Mouse (Mus musculus) thymus, postnatal 10 days (tissue): Measurements from ENCODE around the gene Olfr1441.
A peak's percentile ranks its signal among the peaks of the same experiment; 100 is the strongest.

Experiments used
- DNase-seq, 2 experiments: peaks; one replicate each; pipeline ENCODE4 v3.0.0; 2021; ENCODE audit warnings: low spot score in 2 of 2

Gene Olfr1441

DNA sequence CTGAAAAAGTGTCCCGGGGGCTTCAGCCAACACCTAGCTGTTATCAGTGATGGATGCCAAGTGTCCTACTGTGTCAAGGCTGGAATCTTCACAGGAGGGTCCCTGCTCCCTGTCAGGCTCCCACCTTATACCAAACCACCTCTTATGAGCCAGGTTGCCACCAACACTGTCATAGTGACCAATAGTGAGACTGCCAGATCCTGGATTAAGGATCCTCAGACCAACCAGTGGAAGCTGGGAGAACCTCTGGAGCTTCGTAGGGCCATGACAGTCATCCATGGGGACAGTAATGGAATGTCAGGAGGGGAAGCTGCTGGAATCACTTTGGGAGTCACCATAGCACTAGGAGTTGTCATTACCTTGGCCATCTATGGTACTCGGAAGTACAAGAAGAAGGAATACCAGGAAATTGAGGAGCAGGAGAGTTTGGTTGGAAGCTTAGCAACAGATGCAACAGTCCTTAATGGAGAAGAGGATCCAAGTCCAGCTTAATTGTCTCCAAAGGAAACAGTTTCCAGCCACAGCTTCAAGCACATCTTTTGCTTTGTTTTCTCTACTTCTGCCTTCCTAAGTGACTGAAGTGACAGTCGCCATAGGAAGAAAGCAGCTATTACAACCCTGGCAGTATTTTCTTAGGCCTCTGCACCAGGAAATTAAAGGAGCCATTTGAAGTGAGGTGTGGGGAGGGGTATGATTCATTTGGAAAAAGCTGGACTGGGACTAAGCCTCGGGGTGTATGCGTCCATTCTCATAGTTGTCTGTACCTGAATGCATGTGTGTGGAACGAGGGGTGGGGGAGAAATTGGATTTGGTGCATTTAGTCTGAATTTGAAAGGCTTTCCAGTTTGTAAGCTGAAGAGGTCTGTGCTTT is 45.9 kb downstream of the Olfr1441 start:
- DNase-seq = no peak

DNA sequence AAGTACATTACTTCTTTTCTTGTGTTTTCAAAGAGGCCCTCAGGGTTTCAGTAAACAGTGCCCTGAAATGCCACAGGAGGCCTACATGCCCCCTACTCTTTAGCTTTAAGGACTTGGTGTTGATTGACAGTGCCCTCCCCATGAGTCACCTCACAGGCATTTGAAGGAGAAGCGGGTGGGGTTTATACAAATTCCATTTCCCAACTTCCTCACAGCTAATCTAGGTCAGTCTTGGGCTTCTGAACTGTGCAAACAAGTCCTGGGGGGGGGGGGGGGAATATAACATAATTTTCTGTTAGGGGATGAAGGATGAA is 46.4 kb downstream of the Olfr1441 start:
- DNase-seq = no peak

DNA sequence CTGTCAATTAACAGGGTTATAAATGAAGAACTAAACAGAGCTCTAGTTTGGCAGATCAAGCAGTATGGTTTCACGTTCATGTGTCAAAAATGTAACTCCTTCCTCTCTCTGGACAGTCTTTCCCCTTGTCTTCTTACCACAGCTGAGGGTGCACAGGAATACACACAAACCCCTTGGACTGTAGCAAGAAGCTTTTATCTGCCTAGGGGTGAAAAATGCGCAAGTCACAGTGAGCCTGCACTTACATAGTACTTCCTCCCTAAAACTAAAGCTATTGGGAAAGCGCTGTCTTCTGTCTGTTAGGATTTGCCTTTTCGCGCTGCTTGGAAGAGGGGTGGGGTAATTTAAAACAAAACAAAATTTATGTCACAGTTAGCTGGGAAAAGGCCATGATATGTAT is 46.9 kb downstream of the Olfr1441 start:
- no peak for DNase-seq

DNA sequence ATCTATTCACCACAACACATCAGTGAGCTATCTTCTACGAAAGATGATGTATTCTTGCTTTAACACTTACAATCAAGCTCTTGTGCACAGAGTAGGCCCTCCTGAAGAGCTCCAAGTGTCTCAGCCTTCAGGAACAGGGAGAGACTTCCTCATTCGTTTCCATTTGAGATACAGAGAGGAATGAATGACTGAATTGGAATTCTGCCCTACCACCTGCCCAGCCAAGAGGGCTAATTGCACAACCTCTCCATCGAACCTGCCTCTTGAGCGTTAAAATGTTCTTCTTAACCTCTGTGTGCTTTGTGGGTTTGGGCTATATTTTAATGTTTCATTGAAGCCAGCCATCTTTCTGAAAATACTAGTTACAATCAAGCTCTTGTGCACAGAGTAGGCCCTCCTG is 47.4 kb downstream of the Olfr1441 start:
- DNase-seq = no peak

- no peak for DNase-seq
These were observed 48.4 kb downstream of the Olfr1441 start for GRCm38 (mm10) chr19:12465530-12466144.

DNA sequence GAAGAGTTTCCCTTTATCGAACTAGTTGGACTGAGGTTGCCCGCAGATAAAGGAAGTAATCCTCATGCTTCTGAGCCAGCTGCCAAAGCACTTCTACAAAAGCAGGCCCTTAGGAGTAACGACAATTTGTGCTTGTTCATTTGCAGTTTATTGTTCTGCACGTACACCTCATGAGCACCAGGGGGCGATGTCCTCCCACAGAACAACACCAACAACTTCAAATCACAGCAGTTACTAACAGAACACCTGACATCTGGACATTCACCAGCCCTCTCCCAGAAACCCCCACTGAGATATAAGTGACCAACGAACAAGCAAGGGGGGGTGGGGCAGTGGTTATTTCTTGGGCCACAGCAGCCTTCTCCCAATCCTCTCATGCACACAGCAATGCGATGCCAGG is 49.0 kb downstream of the Olfr1441 start:
- peak in 1 of 2 experiments; percentile 51 for DNase-seq

DNA sequence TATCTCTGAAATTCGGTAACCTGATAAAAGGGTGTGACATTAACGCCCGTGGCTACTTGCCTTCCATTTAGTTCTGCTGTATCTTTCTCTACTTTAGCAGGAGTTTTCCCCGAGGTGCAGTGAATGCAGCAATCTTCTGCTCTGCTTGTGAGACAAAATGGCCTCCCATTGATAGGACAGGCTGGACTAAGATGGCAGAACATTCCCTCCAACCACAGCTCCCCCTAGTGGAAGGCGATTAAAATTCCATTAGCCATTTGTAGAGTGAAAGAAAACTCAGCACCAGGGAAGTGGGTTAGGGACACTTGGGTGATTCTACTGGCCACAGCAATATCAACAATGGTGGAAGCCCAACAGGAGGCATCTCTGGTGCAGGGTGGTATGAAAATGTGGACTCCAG is 50.2 kb downstream of the Olfr1441 start:
- DNase-seq = peak in 1 of 2 experiments; percentile 42

DNA sequence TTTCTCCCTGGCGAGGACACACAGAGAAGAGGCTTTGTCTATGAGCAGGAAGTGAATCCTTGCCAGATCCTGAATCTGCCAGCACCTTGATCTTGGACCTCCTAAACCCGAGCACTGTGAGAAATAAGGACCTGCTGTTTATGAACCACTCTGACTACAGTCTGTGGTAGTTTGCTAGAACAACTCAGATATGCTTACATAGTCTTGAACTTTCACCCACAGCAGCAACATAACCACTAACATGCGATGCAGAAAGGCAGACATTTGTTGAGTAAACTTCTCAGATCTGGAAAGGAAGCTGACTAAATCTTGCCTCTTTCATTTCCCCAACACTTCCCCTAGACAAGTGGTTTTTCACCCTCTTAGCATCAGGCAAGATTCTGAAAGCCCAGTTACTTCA is 54.6 kb downstream of the Olfr1441 start:
- DNase-seq = no peak

- DNase-seq = no peak
These were observed 55.2 kb downstream of the Olfr1441 start for GRCm38 (mm10) chr19:12472381-12472976.
